Mouse (Mus musculus): ENCODE data around the gene Rpl19.

The Rpl19 gene

GRCm38 (mm10) chr11:98026570-98027296 lies at the start of gene Rpl19:
Gene Rpl19, plus strand, starts transcription at chr11:98026710.
- peak; percentile 92 for DNase-seq

- no peak for DNase-seq
Observed at GRCm38 (mm10) chr11:97977797-97978196, 48.7 kb upstream of the Rpl19 start.

- DNase-seq, result no peak
Observed at GRCm38 (mm10) chr11:97978392-97978791, 48.1 kb upstream of the Rpl19 start.

- no peak for DNase-seq
Observed at GRCm38 (mm10) chr11:97979824-97980495, 46.5 kb upstream of the Rpl19 start.

GRCm38 (mm10) chr11:97980531-97980966 lies 46.0 kb upstream of the Rpl19 start:
- no peak for DNase-seq

- DNase-seq, result no peak
Observed at GRCm38 (mm10) chr11:97982721-97983120, 43.8 kb upstream of the Rpl19 start.

GRCm38 (mm10) chr11:97983506-97983905 lies 43.0 kb upstream of the Rpl19 start:
- DNase-seq, result no peak

- no peak for DNase-seq
Observed at GRCm38 (mm10) chr11:97983983-97984382, 42.5 kb upstream of the Rpl19 start.

GRCm38 (mm10) chr11:97985727-97986677 lies 40.5 kb upstream of the Rpl19 start, which contains the start of gene Plxdc1:
Gene Plxdc1, minus strand, starts transcription at chr11:97986444.
- DNase-seq, result peak; percentile 46

GRCm38 (mm10) chr11:97986738-97987465 lies 39.6 kb upstream of the Rpl19 start:
- DNase-seq, result no peak

- peak; percentile 98 for DNase-seq
Observed at GRCm38 (mm10) chr11:97987551-97988526, 38.7 kb upstream of the Rpl19 start.

GRCm38 (mm10) chr11:97988530-97989096 lies 37.9 kb upstream of the Rpl19 start:
- DNase-seq, result peak; percentile 93

- peak; percentile 89 for DNase-seq
Observed at GRCm38 (mm10) chr11:97994539-97995100, 31.9 kb upstream of the Rpl19 start.

- peak; percentile 32 for DNase-seq
Observed at GRCm38 (mm10) chr11:97995564-97996288, 30.8 kb upstream of the Rpl19 start, which contains the start of gene Arl5c. Gene Arl5c, minus strand, starts transcription at chr11:97996181.

GRCm38 (mm10) chr11:97996691-97997090 lies 29.8 kb upstream of the Rpl19 start:
- no peak for DNase-seq

GRCm38 (mm10) chr11:97997387-97997960 lies 29.0 kb upstream of the Rpl19 start:
- no peak for DNase-seq

GRCm38 (mm10) chr11:97998074-97998793 lies 28.3 kb upstream of the Rpl19 start:
- DNase-seq, result no peak

GRCm38 (mm10) chr11:97998898-97999608 lies 27.5 kb upstream of the Rpl19 start:
- DNase-seq, result no peak

Data from kidney, adult 18-20 months (tissue).